Comparison of ENCODE assay signal across 9 mouse cellular contexts in genomic region chr8:81812051-81812751, GRCm38 (mm10).
A peak's percentile ranks its signal among the peaks of the same experiment; 100 is the strongest.
DNase-seq lines count a peak whose midpoint lies in the region; ATAC-seq and TF ChIP-seq lines count a peak whose summit lies in the region.
"Had no signal": no experiment of that assay in that cellular context is flagged by ENCODE, and none has a peak within 500 bp of the region (broad histone marks: within the 10 kb centered on the region; RNA-seq: fewer than 3 reads in every experiment).

No protein-coding gene starts in this region.

- no peak overlapping the region for H3K9ac ChIP-seq in forebrain, embryonic 12.5 days
- no peak overlapping the region for H3K9ac ChIP-seq in intestine, postnatal 0 days (ENCODE audit: low read depth, low read length)
- H3K9ac ChIP-seq: liver, embryonic 13.5 days had no signal

- POLR2A ChIA-PET in Patski (lab: Charles Lee): no interaction called here

- CTCF ChIA-PET in Patski (lab: Charles Lee): interaction anchor here (1.3 kb wide), 1 partner anchor 24 kb away, joined by 4 read pairs; no protein-coding TSS in a partner anchor

- DNase-seq in layer of hippocampus, adult 2 months (ENCODE audit: low spot score in 2 of 2): peak in 1 of 2 experiments; percentile 31
- no peak for DNase-seq in layer of hippocampus, postnatal 25 days (ENCODE audit: extremely low spot score in 1 of 2, low spot score in 1 of 2)
- no peak for DNase-seq in Patski (ENCODE audit: low read depth, low spot score)
- DNase-seq in mesoderm, embryonic 11.5 days (ENCODE audit: low read depth, low spot score): peak; percentile 44
- DNase-seq in urinary bladder, postnatal 14 days (ENCODE audit: low spot score): no peak
- DNase-seq: liver, embryonic 13.5 days had no signal

- in situ Hi-C loops in Patski (cut with MboI; ENCODE audit: low pct_unique_long_range_greater_than_20kb): no loop called here

- H3K9me3 ChIP-seq in forebrain, embryonic 12.5 days: no peaks in the 10 kb centered on the region
- H3K9me3 ChIP-seq in intestine, postnatal 0 days (ENCODE audit: control insufficient read depth): no peaks in the 10 kb centered on the region
- H3K9me3 ChIP-seq: liver, embryonic 13.5 days had no signal

- H3K4me3 ChIP-seq in layer of hippocampus, adult 2 months: no peak overlapping the region
- H3K4me3 ChIP-seq in forebrain, embryonic 12.5 days (replicated peaks): no peak overlapping the region
- no peak overlapping the region for H3K4me3 ChIP-seq in intestine, postnatal 0 days (ENCODE audit: low read depth, low read length)
- H3K4me3 ChIP-seq: liver, embryonic 13.5 days had no signal

- peaks cover 9% of the 10 kb centered on the region for H3K27me3 ChIP-seq in Patski
- no peaks in the 10 kb centered on the region for H3K27me3 ChIP-seq in forebrain, embryonic 12.5 days
- no peaks in the 10 kb centered on the region for H3K27me3 ChIP-seq in intestine, postnatal 0 days (replicated peaks; ENCODE audit: control insufficient read depth, insufficient read depth, low read length)
- H3K27me3 ChIP-seq: liver, embryonic 13.5 days had no signal

- peaks cover 8% of the 10 kb centered on the region; the same call in 1 of the 2 replicates for H3K4me1 ChIP-seq in forebrain, embryonic 12.5 days
- no peaks in the 10 kb centered on the region for H3K4me1 ChIP-seq in intestine, postnatal 0 days (replicated peaks; ENCODE audit: control insufficient read depth, insufficient read depth, low read length)

- H3K27ac ChIP-seq in layer of hippocampus, adult 2 months: no peak overlapping the region; the same call in 1 of the 2 replicates
- H3K27ac ChIP-seq in forebrain, embryonic 12.5 days: no peak overlapping the region; the same call in 1 of the 2 replicates
- H3K27ac ChIP-seq in intestine, postnatal 0 days (ENCODE audit: low read depth, low read length): no peak overlapping the region
- H3K27ac ChIP-seq: liver, embryonic 13.5 days had no signal

- peak; percentile 52 for TF ChIP-seq CTCF in layer of hippocampus, adult 2 months (conservative IDR thresholded peaks at IDR 0.05)
- TF ChIP-seq CTCF in Patski (IDR thresholded peaks at IDR 0.05): peak; percentile 26
- peak; percentile 47 for TF ChIP-seq CTCF in intestine, postnatal 0 days (IDR thresholded peaks at IDR 0.05; ENCODE audit: low read depth)

- no peaks in the 10 kb centered on the region for H3K36me3 ChIP-seq in forebrain, embryonic 12.5 days (replicated peaks)
- no peaks in the 10 kb centered on the region for H3K36me3 ChIP-seq in intestine, postnatal 0 days (ENCODE audit: control insufficient read depth, insufficient read depth)
- H3K36me3 ChIP-seq: liver, embryonic 13.5 days had no signal

- WGBS in forebrain, embryonic 12.5 days: 14% methylated on average over 3 of the region's 3 CpGs
- WGBS in intestine, postnatal 0 days: 20% methylated on average over 3 of the region's 3 CpGs

- no peak for ATAC-seq in Patski
- peak; percentile 55; the same call in 1 of the 2 replicates for ATAC-seq in forebrain, embryonic 12.5 days (ENCODE audit: low FRiP score)
- no peak for ATAC-seq in intestine, postnatal 0 days
- ATAC-seq in inflammation-experienced regulatory T-cells, adult 6 months: no peak

- no peak overlapping the region for H3K4me2 ChIP-seq in forebrain, embryonic 12.5 days
- H3K4me2 ChIP-seq in intestine, postnatal 0 days (replicated peaks; ENCODE audit: low read depth): no peak overlapping the region
- H3K4me2 ChIP-seq: liver, embryonic 13.5 days had no signal
